Mouse (Mus musculus) embryonic facial prominence, embryonic 13.5 days (tissue): ENCODE results near the gene 4933425L06Rik. TPM values are rescaled to one million over a fixed set of nuclear protein-coding genes. Genes with fewer than 3 reads are reported as not detected.

Experiments
- ATAC-seq: fragments of 200-750 bp; cut with Nextera tagmentation; 2 replicates; pipeline ENCODE4 v1.8.0; 2017; ENCODE audit warnings: low read depth; ENCODE audit not compliant: insufficient number of reproducible peaks, insufficient read depth, low FRiP score, low TSS enrichment
- H3K27ac ChIP-seq: fragments of 300-500 bp; sonication (generic); 2 replicates; pipeline ENCODE4 v1.5.1; 2015; ENCODE audit warnings: moderate library complexity, mild to moderate bottlenecking, inconsistent platforms
- H3K27me3 ChIP-seq: fragments of 300-500 bp; sonication (generic); 2 replicates; pipeline ENCODE4 v1.6.1; 2015; ENCODE audit warnings: mild to moderate bottlenecking, inconsistent platforms
- H3K36me3 ChIP-seq: fragments of 300-500 bp; sonication (generic); 2 replicates; pipeline ENCODE4 v1.6.1; 2015; ENCODE audit warnings: mild to moderate bottlenecking, inconsistent platforms
- H3K4me1 ChIP-seq: fragments of 300-500 bp; sonication (generic); 2 replicates; pipeline ENCODE4 v1.6.1; 2015; ENCODE audit warnings: inconsistent platforms
- H3K4me2 ChIP-seq: fragments of 300-500 bp; sonication (generic); 2 replicates; pipeline ENCODE4 v1.6.1; 2015; ENCODE audit warnings: moderate library complexity, mild to moderate bottlenecking, inconsistent platforms
- H3K4me3 ChIP-seq: fragments of 300-500 bp; sonication (generic); 2 replicates; pipeline ENCODE4 v1.5.1; 2015; ENCODE audit warnings: mild to moderate bottlenecking, inconsistent platforms
- H3K9ac ChIP-seq: fragments of 300-500 bp; sonication (generic); 2 replicates; pipeline ENCODE4 v1.6.1; 2015; ENCODE audit warnings: mild to moderate bottlenecking, inconsistent platforms
- H3K9me3 ChIP-seq: fragments of 300-500 bp; sonication (generic); 2 replicates; pipeline ENCODE4 v1.6.1; 2016; ENCODE audit warnings: inconsistent platforms
- WGBS: fragments of 180-500 bp; shearing (Covaris S2); methylation state at CpG from one replicate; pipeline ENCODE4 v1.1.7; 2015; ENCODE audit warnings: mixed read lengths; 5-methylcytosine and 5-hydroxymethylcytosine counted together
- polyA plus RNA-seq: library from polyadenylated mRNA; unstranded; fragments of >200 nt; fragmentation: Nextera tagmentation; extraction: Ambion mirVana; gene quantifications from 2 replicates; pipeline ENCODE4 v1.2.1, GENCODE M21; 2015

Gene 4933425L06Rik
- polyA plus RNA-seq, 1 experiment from 2014 or later: not detected

DNA sequence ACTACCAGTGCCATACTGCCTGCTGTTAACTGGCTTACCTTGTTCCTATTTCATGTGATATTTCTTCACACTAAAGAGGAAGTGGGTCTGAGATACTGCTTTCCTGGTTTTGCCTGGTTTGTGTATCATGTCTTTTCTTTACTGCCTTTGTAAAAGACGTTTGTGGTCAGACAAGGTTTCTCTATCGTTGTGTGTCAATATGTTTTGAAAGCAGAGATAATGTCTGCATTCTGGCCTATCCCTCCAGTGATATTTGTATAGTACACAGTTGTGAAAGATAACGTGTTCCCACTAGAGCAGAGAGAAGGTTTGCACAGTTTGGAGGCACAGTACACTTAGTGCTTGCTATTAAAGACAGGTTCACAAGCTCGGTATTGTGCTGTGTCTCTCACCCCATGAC lies 58.0 kb downstream of the 4933425L06Rik start:
- ATAC-seq: no peak

DNA sequence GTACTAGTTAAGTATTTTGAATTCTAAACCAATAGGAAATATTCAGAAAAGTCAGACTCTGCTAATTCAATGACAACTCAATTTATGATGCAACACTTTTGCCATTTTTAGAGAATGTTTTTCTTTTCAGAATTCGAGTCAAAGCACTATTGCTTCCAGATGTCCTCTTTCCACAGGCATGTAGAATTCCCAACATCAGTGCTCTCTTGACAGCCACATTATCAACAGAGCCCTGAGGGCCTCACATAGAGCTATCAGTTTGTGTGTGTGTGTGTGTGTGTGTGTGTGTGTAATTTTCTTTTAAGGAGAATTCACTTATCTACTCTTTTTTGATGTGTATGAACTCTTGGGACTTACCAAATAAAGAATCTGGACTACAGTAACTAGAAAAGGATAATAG lies 64.9 kb downstream of the 4933425L06Rik start:
- no peak overlapping the region for H3K27ac ChIP-seq

More for the DNA sequence above, 58.0 kb downstream of the 4933425L06Rik start:
- no peaks in the 10 kb centered on the region for H3K27me3 ChIP-seq
- no peak overlapping the region for H3K27ac ChIP-seq
- no peaks in the 10 kb centered on the region for H3K9me3 ChIP-seq
- no peak overlapping the region for H3K9ac ChIP-seq
- H3K4me3 ChIP-seq: no peak overlapping the region
- H3K4me2 ChIP-seq: no peak overlapping the region
- no peaks in the 10 kb centered on the region for H3K36me3 ChIP-seq
- 82% methylated on average over 4 of the region's 4 CpGs for WGBS
- no peaks in the 10 kb centered on the region for H3K4me1 ChIP-seq

DNA sequence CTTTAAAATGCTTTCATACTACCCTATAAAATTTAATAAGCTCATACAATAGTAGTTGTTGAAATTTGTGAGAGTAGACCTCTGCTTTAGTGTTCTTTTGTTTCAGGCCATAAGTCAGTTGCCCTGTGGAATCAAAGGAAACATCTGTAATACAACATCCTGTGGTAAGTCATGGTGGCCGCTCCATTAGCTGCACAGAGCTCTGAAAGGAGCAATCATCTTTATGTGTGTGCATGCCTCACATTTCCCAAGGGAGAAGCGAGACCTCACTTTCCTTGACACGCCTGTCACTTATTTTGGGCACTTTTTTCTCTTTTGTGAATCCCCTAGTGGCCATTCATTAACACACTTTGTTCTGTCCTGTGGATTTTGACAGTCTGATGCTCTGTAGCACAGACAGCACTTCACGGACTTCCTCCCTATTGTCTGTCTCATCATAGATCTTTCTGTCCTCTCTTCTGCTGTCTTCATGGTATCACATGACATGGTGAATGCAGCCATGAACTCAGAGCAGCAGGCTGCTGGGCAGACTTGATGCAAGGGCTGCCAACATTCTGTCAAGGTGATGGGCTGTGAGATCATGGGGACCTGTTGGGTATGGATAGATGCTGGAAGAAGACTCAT lies 66.0 kb downstream of the 4933425L06Rik start:
- H3K9me3 ChIP-seq: no peaks in the 10 kb centered on the region
- no peaks in the 10 kb centered on the region for H3K27me3 ChIP-seq
- no peak for ATAC-seq
- H3K36me3 ChIP-seq: no peaks in the 10 kb centered on the region
- H3K4me3 ChIP-seq: no peak overlapping the region
- no peak overlapping the region for H3K27ac ChIP-seq
- no peak overlapping the region for H3K4me2 ChIP-seq
- WGBS: 53% methylated on average over 4 of the region's 4 CpGs
- H3K9ac ChIP-seq: no peak overlapping the region
- H3K4me1 ChIP-seq: 0 out of 2 replicates have a peak, but pooled peaks cover 2% of the 10 kb centered on the region

More for the DNA sequence above, 64.9 kb downstream of the 4933425L06Rik start:
- 6% methylated on average over 1 of the region's 1 CpGs for WGBS
- Histone ChIP-seq H3K4me1 (0 out of 2 replicates have a peak, but pooled peaks cover 2% of the 10 kb centered on the region), H3K4me2 (no peak overlapping the region), H3K4me3 (no peak overlapping the region), H3K27me3 (no peaks in the 10 kb centered on the region), H3K9me3 (no peaks in the 10 kb centered on the region), H3K9ac (no peak overlapping the region), H3K36me3 (no peaks in the 10 kb centered on the region)
- no peak for ATAC-seq

DNA sequence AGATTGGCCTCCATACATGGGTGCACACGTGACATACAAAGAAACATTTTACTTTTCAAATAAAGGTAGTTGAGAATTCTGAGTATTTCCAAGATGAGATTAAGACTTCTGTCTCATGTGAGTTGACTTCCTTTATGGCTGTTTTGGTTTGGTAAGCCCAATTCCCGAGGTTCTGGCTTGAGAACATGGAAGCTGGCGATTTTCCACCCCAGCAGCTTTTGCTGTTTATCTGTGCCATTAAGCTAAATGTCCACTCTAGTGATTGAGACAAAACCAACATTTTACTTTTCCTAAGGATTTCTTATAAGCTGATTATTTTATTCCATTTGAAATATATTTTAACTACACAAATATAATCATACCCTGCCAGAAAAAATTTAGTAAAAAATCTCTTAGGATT lies 68.1 kb downstream of the 4933425L06Rik start:
- H3K4me2 ChIP-seq: no peak overlapping the region
- 0 out of 2 replicates have a peak, but pooled peaks cover 2% of the 10 kb centered on the region for H3K4me1 ChIP-seq
- H3K27me3 ChIP-seq: no peaks in the 10 kb centered on the region
- H3K9ac ChIP-seq: no peak overlapping the region
- no peaks in the 10 kb centered on the region for H3K36me3 ChIP-seq
- no peak overlapping the region for H3K4me3 ChIP-seq
- 92% methylated on average over 3 of the region's 3 CpGs for WGBS
- H3K27ac ChIP-seq: no peak overlapping the region
- ATAC-seq: no peak
- H3K9me3 ChIP-seq: no peaks in the 10 kb centered on the region

DNA sequence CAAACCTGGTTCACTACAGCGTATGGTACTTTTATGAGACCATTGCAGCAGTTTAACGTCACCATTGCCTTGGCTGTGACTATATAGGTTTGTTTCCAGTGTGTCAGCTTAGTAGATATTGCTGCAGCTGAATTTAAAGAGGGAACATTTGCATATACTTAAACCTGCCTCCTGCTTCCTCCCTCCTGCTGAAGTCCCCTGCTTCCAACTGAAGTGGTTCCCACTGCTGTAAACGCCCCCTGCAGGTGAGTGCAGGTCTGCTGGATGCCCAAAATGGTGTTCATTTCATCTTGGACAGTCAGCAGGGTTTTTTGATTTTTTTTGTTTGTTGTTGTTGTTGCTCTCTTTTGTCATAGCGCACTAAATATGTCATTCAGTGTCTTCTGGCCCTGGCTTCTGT lies 72.0 kb downstream of the 4933425L06Rik start:
- no peak overlapping the region for H3K27ac ChIP-seq
- ATAC-seq: no peak
- no peak overlapping the region for H3K4me3 ChIP-seq
- 62% methylated on average over 4 of the region's 4 CpGs for WGBS
- no peaks in the 10 kb centered on the region for H3K4me1 ChIP-seq
- H3K27me3 ChIP-seq: no peaks in the 10 kb centered on the region
- H3K4me2 ChIP-seq: no peak overlapping the region
- no peaks in the 10 kb centered on the region for H3K36me3 ChIP-seq
- no peaks in the 10 kb centered on the region for H3K9me3 ChIP-seq
- no peak overlapping the region for H3K9ac ChIP-seq

DNA sequence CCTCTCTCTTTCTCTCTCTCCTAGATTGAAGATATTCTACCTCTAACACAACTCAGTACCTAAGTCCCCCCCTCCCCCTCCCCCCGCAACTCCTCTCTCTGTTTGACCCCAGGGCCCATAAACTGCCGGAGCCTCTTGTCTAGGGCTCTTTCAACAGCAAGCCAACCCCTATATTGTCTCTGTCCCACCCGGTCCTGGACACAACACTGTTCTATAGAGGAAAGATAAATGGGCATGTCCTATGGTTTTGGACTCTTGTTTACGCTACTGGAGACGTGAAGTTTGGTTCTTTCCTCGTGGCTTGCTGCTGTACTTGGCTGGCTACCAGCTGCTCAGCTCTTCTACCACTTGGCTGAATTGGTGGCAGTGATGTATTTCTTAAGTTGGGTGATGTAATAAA lies 83.5 kb downstream of the 4933425L06Rik start:
- Histone ChIP-seq H3K9me3 (no peaks in the 10 kb centered on the region), H3K4me3 (no peak overlapping the region), H3K9ac (no peak overlapping the region), H3K27ac (no peak overlapping the region), H3K36me3 (no peaks in the 10 kb centered on the region), H3K4me1 (no peaks in the 10 kb centered on the region), H3K4me2 (no peak overlapping the region), H3K27me3 (no peaks in the 10 kb centered on the region)
- WGBS: 87% methylated on average over 6 of the region's 6 CpGs
- no peak for ATAC-seq

Other genes starting within 250 kb of the 4933425L06Rik start
- gene Shisal2b, start 218.2 kb upstream of the 4933425L06Rik start, polyA plus RNA-seq: 0.96 TPM in 1 of 2 replicates, not detected in the other
- 2.3 and 2.7 TPM in 2 replicates for gene Rgs7bp, start 27.2 kb upstream of the 4933425L06Rik start, polyA plus RNA-seq
- gene Rnf180, start 212.7 kb downstream of the 4933425L06Rik start, polyA plus RNA-seq: 10.2 and 10.9 TPM in 2 replicates